Mouse (Mus musculus) spleen, adult 18-20 months (tissue): ENCODE measurements at regions not wholly inside any gene's neighbourhood (a gene's known extent, or its start where the extent isn't known, plus 50 kb on each side); places are given as distances from the start of the nearest gene placed in this dataset.

Source experiments
- DNase-seq, 2 experiments: peaks; one replicate each; pipeline ENCODE4 v3.0.0; 2022; ENCODE audit warnings: mixed read lengths in 2 of 2

DNA sequence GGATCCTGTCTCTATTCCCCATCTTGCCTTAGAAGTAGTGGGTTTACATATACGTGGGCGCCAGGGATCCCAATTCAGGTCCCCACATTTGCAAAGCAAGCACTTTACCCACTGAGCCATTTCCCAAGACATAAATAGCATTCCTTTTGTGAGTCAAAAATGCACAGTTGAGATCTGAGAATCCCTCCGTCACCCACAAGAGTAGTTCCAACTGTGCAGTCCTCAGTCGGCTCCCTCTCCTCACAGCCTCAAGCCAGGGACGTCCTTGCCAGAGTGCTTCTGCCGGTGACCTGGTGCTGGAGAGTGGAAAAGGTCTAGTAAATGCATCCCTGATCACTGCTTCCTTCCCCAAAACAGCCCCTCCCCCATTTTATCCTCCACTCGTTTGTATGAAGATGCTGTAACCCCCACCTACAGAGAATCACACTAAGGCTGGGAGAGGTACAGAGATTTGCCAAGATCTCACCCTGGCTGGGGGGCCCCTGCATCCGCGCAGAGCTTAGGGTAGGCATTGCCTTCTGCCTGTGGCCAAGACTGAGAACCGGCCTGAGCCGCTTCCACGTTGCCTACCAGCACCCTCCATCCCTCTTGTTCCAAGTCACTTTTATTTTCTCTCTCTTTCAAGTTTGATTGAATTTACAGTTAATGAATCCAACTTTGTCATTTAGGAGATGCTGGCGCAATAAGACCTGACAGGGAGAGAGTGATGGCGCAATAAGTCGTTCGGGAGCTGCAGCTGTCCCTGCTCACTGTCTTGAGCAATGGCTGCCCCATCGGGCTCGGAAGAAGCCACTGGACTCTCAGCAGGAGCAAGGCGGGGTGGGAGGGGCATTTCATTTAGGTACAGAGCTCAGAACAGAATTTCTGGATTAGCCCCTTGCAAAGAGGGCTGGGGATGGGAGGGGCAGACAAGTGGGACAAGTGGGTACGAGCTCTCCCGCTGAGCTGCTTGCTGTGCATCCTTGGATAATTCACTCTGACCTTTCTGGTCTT, 74.5 kb upstream of the Zfp618 start:
- no peak for DNase-seq

DNA sequence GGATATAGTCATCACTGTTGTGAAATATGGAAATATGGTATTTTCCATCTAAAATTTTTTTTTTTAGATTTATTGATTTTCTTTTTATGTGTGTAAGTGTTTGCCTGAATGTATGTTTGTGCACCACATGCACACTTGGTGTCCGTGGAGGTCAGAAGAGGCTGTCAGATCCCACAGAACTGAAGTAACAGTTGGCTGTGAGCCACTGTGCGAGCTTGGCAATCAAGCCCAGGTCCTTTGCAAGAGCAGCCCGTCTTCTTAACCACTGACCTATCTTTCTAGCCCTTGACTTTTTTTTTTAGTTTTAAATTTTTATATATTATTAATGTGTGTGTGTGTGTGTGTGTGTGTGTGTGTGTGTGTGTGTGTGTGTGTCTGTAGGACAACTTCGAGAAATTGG, 52.5 kb upstream of the Zfp618 start:
- no peak for DNase-seq
